8 mouse cellular contexts compared by ENCODE assay signal in genomic region chr13:100832741-100833639, GRCm38 (mm10). TPM values are rescaled to one million over a fixed set of nuclear protein-coding genes. Genes with fewer than 3 reads are reported as not detected.
DNase-seq lines count a peak whose midpoint lies in the region; ATAC-seq lines count a peak whose summit lies in the region.

Slc30a5 (minus strand) TSS chr13:100833427.

- H3K4me1 ChIP-seq in intestine, embryonic 14.5 days (replicated peaks; ENCODE audit: control insufficient read depth, insufficient read depth, low read length), result peaks cover 11% of the 10 kb centered on the region

- WGBS in intestine, embryonic 14.5 days, result under 1% methylated on average over 69 of the region's 94 CpGs

- no peaks in the 10 kb centered on the region for H3K27me3 ChIP-seq in intestine, embryonic 14.5 days (replicated peaks; ENCODE audit: control insufficient read depth, insufficient read depth, low read length)

- ATAC-seq in intestine, embryonic 14.5 days (replicated peaks; ENCODE audit: low FRiP score, low TSS enrichment, low read depth), result peak; percentile 96

- peak within 1 kb of the TSS; percentile 73 for H3K4me2 ChIP-seq in intestine, embryonic 14.5 days (ENCODE audit: low read length)

- H3K36me3 ChIP-seq in intestine, embryonic 14.5 days (ENCODE audit: control insufficient read depth, insufficient read depth, low read length), result peaks cover 4% of the 10 kb centered on the region; the same call in 1 of the 2 replicates

- no peaks in the 10 kb centered on the region for H3K9me3 ChIP-seq in intestine, embryonic 14.5 days (ENCODE audit: control insufficient read depth, low read length)

- peak within 1 kb of the TSS; percentile 89 for H3K27ac ChIP-seq in intestine, embryonic 14.5 days (ENCODE audit: low read depth)

- H3K4me3 ChIP-seq in intestine, embryonic 14.5 days (ENCODE audit: low read depth, low read length), result peak within 1 kb of the TSS; percentile 97

- intact Hi-C loops in left cerebral cortex, postnatal 14 days (cut with DNase I), result no loop called here

- peak within 1 kb of the TSS; percentile 95 for H3K9ac ChIP-seq in intestine, embryonic 14.5 days (ENCODE audit: low read length)

- DNase-seq in adrenal gland, adult 18-20 months (ENCODE audit: low spot score in 2 of 2), result peak; percentile 97 to 98
- peak; percentile 100 for DNase-seq in embryo, embryonic 11 days
- peak; percentile 99 for DNase-seq in gastrocnemius, postnatal 25 days
- peak; percentile 99 for DNase-seq in intestine, embryonic 14.5 days (ENCODE audit: low spot score)
- DNase-seq in left cerebral cortex, postnatal 14 days (ENCODE audit: low spot score in 2 of 2), result peak; percentile 99
- DNase-seq in mesoderm, embryonic 11.5 days (ENCODE audit: low read depth, low spot score), result peak; percentile 100
- peak; percentile 98 for DNase-seq in right cerebral cortex, postnatal 36 days (ENCODE audit: low spot score in 2 of 2)
- peak; percentile 99 for DNase-seq in yolk sac, embryonic 10.5 days (ENCODE audit: low spot score)

RNA-seq across cellular contexts. Expression of gene Slc30a5, which starts in this region (rescaled TPM):
- 10 to 100 TPM; 39.9 to 45.7 TPM for total RNA-seq in adrenal gland, adult 18-20 months (2021)
- 10 to 100 TPM; 10.5 to 11.3 TPM for total RNA-seq in gastrocnemius, postnatal 25 days (2021)
- polyA plus RNA-seq in intestine, embryonic 14.5 days (2014; fragmentation: Nextera tagmentation; extraction: Ambion mirVana), result 62.8 and 65.4 TPM in 2 replicates
- 10 to 100 TPM; 41.9 to 43.7 TPM for total RNA-seq in left cerebral cortex, postnatal 14 days (2021)

Comparison
In these comparisons a context has a peak if more than half of its experiments do, and no peak if none do; other contexts are left out.
1. Peak in every context shown above with its lines: DNase-seq, ATAC-seq, H3K4me3 ChIP-seq and H3K27ac ChIP-seq.